Mouse (Mus musculus): ENCODE results near the gene Lrig2. TPM values are rescaled to one million over a fixed set of nuclear protein-coding genes. Genes with fewer than 3 reads are reported as not detected.

Lrig2 gene
- polyA plus RNA-seq, 1 experiment from 2014 or later, result 35.2 TPM

DNA sequence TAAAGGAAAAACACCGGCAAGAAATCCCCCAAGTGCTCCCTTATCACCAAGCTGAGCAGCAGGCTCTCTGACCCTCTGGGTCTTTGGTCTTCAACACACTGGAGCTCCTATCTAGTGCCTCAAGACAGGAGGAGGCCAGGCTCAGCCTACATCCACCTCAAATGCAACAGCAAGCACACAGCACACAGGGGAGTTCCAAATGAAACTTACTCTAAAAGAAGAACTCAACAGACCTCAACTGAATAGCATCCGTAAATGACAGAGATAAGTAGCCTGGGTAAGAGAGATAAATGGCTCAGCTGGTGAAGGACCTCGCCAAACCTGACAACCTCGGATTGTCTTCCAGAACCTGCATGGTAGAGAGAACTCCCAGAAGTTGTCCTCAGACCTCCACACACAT is 91.7 kb downstream of the Lrig2 start:
- H3K4me3 ChIP-seq, result no peak overlapping the region
- no peaks in the 10 kb centered on the region for H3K9me3 ChIP-seq (replicated peaks)
- H3K27ac ChIP-seq, result no peak overlapping the region
- no peak overlapping the region for H3K4me2 ChIP-seq (replicated peaks)
- H3K36me3 ChIP-seq, result no peaks in the 10 kb centered on the region
- ATAC-seq (ENCODE audit: low FRiP score), result no peak
- WGBS, result 85% methylated on average over 4 of the region's 4 CpGs
- H3K4me1 ChIP-seq, result no peaks in the 10 kb centered on the region; the same call in 1 of the 2 replicates
- no peak overlapping the region for H3K9ac ChIP-seq
- no peaks in the 10 kb centered on the region for H3K27me3 ChIP-seq

- WGBS, result 74% methylated on average over 5 of the region's 5 CpGs
- Histone ChIP-seq H3K4me3 (no peak overlapping the region), H3K4me1 (no peaks in the 10 kb centered on the region), H3K27ac (no peak overlapping the region), H3K27me3 (no peaks in the 10 kb centered on the region), H3K9me3 (replicated peaks) (no peaks in the 10 kb centered on the region), H3K9ac (no peak overlapping the region), H3K4me2 (replicated peaks) (no peak overlapping the region), H3K36me3 (no peaks in the 10 kb centered on the region)
- ATAC-seq (ENCODE audit: low FRiP score), result no peak
Measured at GRCm38 (mm10) chr3:104416806-104417205, 94.9 kb downstream of the Lrig2 start.

DNA sequence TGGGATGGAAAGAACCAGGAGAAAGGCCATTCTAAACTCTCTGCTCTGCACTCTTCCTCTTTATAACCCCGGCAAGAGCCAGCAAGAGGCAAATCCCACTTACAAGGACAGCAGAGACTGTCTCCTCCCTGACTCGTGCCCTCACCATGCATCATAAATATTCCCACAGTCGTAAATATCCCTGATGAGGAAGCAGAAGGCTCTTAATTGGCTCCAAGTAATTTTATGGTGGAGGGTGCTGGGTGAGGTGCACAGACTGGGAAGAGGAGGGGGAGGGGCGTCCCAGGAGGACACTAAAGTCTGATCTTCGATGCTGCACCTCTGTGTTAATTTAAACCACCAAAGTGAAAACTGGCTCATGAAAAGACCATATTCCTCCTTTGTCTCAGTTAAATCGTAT is 99.2 kb downstream of the Lrig2 start:
- no peak for ATAC-seq (ENCODE audit: low FRiP score)

DNA sequence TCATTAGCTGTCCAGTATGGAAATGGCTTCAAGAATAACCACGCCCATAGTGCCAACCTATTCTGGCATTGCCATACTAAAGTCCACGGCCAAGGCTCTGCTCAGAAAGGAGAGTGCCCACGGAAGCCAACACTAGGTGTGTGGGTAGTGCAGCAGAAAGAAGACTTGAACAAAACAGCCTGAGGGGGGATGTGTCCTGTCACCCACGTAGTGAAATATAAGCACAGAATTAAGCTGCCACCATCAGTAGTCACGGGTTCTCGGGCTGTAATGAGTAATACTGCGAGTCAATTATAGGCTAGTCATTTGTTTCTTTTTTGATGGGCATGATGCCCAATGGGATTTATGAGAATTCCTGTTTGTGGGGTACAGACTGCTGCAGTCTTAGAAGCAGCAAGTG is 104.2 kb downstream of the Lrig2 start:
- H3K36me3 ChIP-seq, result no peaks in the 10 kb centered on the region
- H3K9me3 ChIP-seq (replicated peaks), result no peaks in the 10 kb centered on the region
- no peak overlapping the region for H3K9ac ChIP-seq
- H3K27me3 ChIP-seq, result no peaks in the 10 kb centered on the region
- no peak overlapping the region for H3K27ac ChIP-seq
- WGBS, result 76% methylated on average over 7 of the region's 7 CpGs
- H3K4me2 ChIP-seq (replicated peaks), result no peak overlapping the region
- ATAC-seq (ENCODE audit: low FRiP score), result 0 out of 2 replicates have a peak, but pooled peaks have one; percentile 46
- H3K4me3 ChIP-seq, result no peak overlapping the region
- H3K4me1 ChIP-seq, result peaks cover 4% of the 10 kb centered on the region; the same call in 1 of the 2 replicates

More for the DNA sequence above, 99.2 kb downstream of the Lrig2 start:
- no peak overlapping the region for H3K27ac ChIP-seq
- peaks cover 2% of the 10 kb centered on the region; the same call in 1 of the 2 replicates for H3K4me1 ChIP-seq
- H3K4me3 ChIP-seq, result no peak overlapping the region
- no peaks in the 10 kb centered on the region for H3K36me3 ChIP-seq
- 81% methylated on average over 6 of the region's 6 CpGs for WGBS
- no peaks in the 10 kb centered on the region for H3K27me3 ChIP-seq
- H3K9me3 ChIP-seq (replicated peaks), result no peaks in the 10 kb centered on the region
- no peak overlapping the region for H3K9ac ChIP-seq
- H3K4me2 ChIP-seq (replicated peaks), result no peak overlapping the region

- Histone ChIP-seq H3K27me3 (no peaks in the 10 kb centered on the region), H3K4me2 (replicated peaks) (no peak overlapping the region), H3K27ac (no peak overlapping the region), H3K36me3 (no peaks in the 10 kb centered on the region), H3K4me3 (no peak overlapping the region), H3K9me3 (replicated peaks) (no peaks in the 10 kb centered on the region), H3K9ac (no peak overlapping the region), H3K4me1 (peaks cover 4% of the 10 kb centered on the region; the same call in 1 of the 2 replicates)
- WGBS, result 83% methylated on average over 4 of the region's 4 CpGs
- ATAC-seq (ENCODE audit: low FRiP score), result no peak
Measured at GRCm38 (mm10) chr3:104403582-104403981, 108.1 kb downstream of the Lrig2 start.

- Histone ChIP-seq H3K4me1 (peaks cover 7% of the 10 kb centered on the region), H3K36me3 (no peaks in the 10 kb centered on the region), H3K4me2 (replicated peaks) (no peak overlapping the region), H3K4me3 (no peak overlapping the region), H3K27me3 (no peaks in the 10 kb centered on the region), H3K9ac (no peak overlapping the region), H3K27ac (no peak overlapping the region), H3K9me3 (replicated peaks) (no peaks in the 10 kb centered on the region)
- WGBS, result 81% methylated on average over 2 of the region's 2 CpGs
- ATAC-seq (ENCODE audit: low FRiP score), result no peak
Measured at GRCm38 (mm10) chr3:104401176-104401575, 110.5 kb downstream of the Lrig2 start.

DNA sequence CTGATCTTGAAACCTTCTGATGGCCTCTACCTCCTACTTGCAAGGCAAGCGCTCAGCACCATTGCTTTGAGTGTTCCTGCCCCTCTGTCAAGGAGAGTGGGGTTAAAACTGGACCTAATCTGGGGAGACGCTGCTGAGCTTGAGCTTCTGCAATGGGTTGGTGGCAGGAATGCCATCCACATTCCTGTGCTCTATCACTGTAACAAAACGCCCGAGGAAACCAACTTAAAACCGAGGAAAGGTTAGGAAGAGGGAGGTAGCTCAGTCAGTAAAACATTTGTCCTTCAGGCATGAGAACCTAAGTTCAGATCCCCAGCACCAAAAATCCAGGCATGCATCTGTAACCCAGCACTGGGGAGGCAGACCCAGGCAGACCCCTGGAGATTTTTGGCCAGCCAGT is 111.6 kb downstream of the Lrig2 start:
- Histone ChIP-seq H3K27me3 (no peaks in the 10 kb centered on the region), H3K27ac (no peak overlapping the region), H3K9ac (no peak overlapping the region), H3K9me3 (replicated peaks) (no peaks in the 10 kb centered on the region), H3K36me3 (no peaks in the 10 kb centered on the region), H3K4me1 (peaks cover 11% of the 10 kb centered on the region), H3K4me3 (no peak overlapping the region), H3K4me2 (replicated peaks) (no peak overlapping the region)
- 91% methylated on average over 5 of the region's 5 CpGs for WGBS
- no peak for ATAC-seq (ENCODE audit: low FRiP score)

DNA sequence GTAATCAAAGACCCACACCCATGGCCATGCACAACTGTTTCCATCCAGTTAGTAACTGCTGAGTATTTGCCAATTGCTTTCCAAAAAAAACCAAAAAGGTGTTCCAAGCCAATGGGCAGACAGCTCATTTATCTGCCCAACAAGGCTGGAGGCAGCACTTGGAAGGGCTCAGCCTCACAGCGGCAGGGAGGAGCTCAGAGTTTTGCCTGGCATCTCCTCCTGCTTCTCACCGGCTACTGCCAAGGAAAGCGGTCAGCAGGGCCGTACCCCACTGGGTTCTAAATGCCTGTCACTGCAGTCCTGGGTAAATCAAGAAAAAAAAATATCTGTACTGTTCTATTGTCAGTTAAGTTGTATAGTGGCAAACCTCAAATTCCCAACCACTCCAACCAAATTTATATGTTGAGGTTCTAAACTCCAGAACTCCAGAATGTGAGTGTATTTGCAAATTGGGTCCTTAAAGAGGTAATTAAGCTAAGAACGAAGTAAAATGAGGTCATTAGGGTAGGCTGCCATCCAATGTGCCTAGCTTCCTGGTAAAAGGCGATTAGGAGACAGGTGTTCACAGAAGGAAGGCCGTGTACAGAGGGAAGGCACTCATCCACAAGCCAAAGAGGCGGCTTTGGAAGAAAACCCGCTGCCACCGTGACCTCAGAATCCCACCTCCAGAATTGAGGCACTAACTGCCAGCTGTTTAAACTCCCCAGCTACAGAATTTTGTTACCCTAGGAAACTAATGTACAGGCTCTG is 112.2 kb downstream of the Lrig2 start:
- 81% methylated on average over 10 of the region's 10 CpGs for WGBS
- Histone ChIP-seq H3K9me3 (replicated peaks) (no peaks in the 10 kb centered on the region), H3K27ac (no peak overlapping the region), H3K4me1 (peaks cover 11% of the 10 kb centered on the region), H3K4me3 (no peak overlapping the region), H3K36me3 (no peaks in the 10 kb centered on the region), H3K4me2 (replicated peaks) (no peak overlapping the region), H3K27me3 (no peaks in the 10 kb centered on the region), H3K9ac (no peak overlapping the region)
- ATAC-seq (ENCODE audit: low FRiP score), result no peak

- H3K4me3 ChIP-seq, result no peak overlapping the region
- peaks cover 11% of the 10 kb centered on the region for H3K4me1 ChIP-seq
- 89% methylated on average over 9 of the region's 9 CpGs for WGBS
- no peak for ATAC-seq (ENCODE audit: low FRiP score)
- no peaks in the 10 kb centered on the region for H3K9me3 ChIP-seq (replicated peaks)
- H3K27ac ChIP-seq, result no peak overlapping the region
- H3K9ac ChIP-seq, result no peak overlapping the region
- H3K36me3 ChIP-seq, result no peaks in the 10 kb centered on the region
- H3K27me3 ChIP-seq, result no peaks in the 10 kb centered on the region
- H3K4me2 ChIP-seq (replicated peaks), result no peak overlapping the region
Measured at GRCm38 (mm10) chr3:104397316-104397715, 114.4 kb downstream of the Lrig2 start.

- Histone ChIP-seq H3K9me3 (replicated peaks) (no peaks in the 10 kb centered on the region), H3K27ac (no peak overlapping the region), H3K4me3 (no peak overlapping the region), H3K36me3 (no peaks in the 10 kb centered on the region), H3K9ac (no peak overlapping the region), H3K4me1 (peaks cover 11% of the 10 kb centered on the region), H3K27me3 (no peaks in the 10 kb centered on the region), H3K4me2 (replicated peaks) (peak overlapping the region; percentile 5; the same call in 1 of the 2 replicates)
- 35% methylated on average over 3 of the region's 3 CpGs for WGBS
- ATAC-seq (ENCODE audit: low FRiP score), result no peak
Measured at GRCm38 (mm10) chr3:104396736-104397081, 115.0 kb downstream of the Lrig2 start.

- Histone ChIP-seq H3K27me3 (no peaks in the 10 kb centered on the region), H3K27ac (no peak overlapping the region), H3K36me3 (no peaks in the 10 kb centered on the region), H3K9ac (no peak overlapping the region), H3K4me2 (replicated peaks) (peak overlapping the region; percentile 5; the same call in 1 of the 2 replicates), H3K4me1 (peaks cover 11% of the 10 kb centered on the region), H3K9me3 (replicated peaks) (no peaks in the 10 kb centered on the region), H3K4me3 (no peak overlapping the region)
- 39% methylated on average over 11 of the region's 11 CpGs for WGBS
- ATAC-seq (ENCODE audit: low FRiP score), result no peak
Measured at GRCm38 (mm10) chr3:104396067-104396735, 115.5 kb downstream of the Lrig2 start.

DNA sequence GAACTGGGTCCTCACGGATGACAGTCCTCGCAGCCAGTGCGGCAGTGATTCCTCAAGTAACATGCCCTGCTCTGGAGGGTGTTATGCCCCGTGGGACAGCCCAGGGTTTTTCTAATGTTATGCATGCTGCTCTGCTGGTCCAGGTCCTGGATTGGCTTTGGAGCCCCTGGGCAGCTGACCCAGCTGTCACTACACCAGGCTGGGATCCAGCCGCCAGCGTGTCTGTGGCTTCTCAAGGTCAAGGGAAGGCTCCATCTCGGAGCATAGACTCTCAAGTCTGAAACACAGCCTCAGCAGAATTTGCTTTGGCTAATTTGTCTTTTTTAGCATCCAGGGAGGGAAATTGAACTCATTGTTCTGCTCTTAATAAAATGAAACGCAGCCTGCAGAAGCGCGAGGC is 121.6 kb downstream of the Lrig2 start:
- WGBS, result 59% methylated on average over 10 of the region's 10 CpGs

More for the DNA sequence above, 121.6 kb downstream of the Lrig2 start:
- Histone ChIP-seq H3K4me1 (peaks cover 9% of the 10 kb centered on the region; the same call in 1 of the 2 replicates), H3K27me3 (no peaks in the 10 kb centered on the region), H3K4me2 (replicated peaks) (no peak overlapping the region), H3K4me3 (no peak overlapping the region), H3K9me3 (replicated peaks) (no peaks in the 10 kb centered on the region), H3K36me3 (no peaks in the 10 kb centered on the region), H3K27ac (no peak overlapping the region), H3K9ac (no peak overlapping the region)
- ATAC-seq (ENCODE audit: low FRiP score), result no peak
